Mouse (Mus musculus) lung, embryonic 16.5 days (tissue): ENCODE data around the gene Mob1b. TPM values are rescaled to one million over a fixed set of nuclear protein-coding genes. Genes with fewer than 3 reads are reported as not detected.
"Not testable (repeated sequence)": the region's sequence is repeated elsewhere in the genome, so short reads cannot be mapped to it uniquely, and the experiment has no call there.

ENCODE experiments used
- ATAC-seq: fragments of 200-750 bp; cut with Nextera tagmentation; 2 replicates; pipeline ENCODE4 v1.8.0; 2017; ENCODE audit warnings: low read depth, mild to moderate bottlenecking, moderate library complexity
- H3K27ac ChIP-seq: fragments of 300-500 bp; sonication (generic); 2 replicates; pipeline ENCODE4 v1.5.1; 2014; ENCODE audit warnings: mild to moderate bottlenecking, control low read depth, low read length
- H3K27me3 ChIP-seq: fragments of 300-500 bp; sonication (generic); 2 replicates; pipeline ENCODE4 v1.6.1; 2014; ENCODE audit warnings: low read depth, low read length, mixed read lengths; ENCODE audit not compliant: control insufficient read depth, insufficient read depth
- H3K36me3 ChIP-seq: fragments of 300-500 bp; sonication (generic); 2 replicates; pipeline ENCODE4 v1.6.1; 2014; ENCODE audit warnings: low read length; ENCODE audit not compliant: control insufficient read depth, insufficient read depth
- H3K4me1 ChIP-seq: fragments of 300-500 bp; sonication (generic); replicated peaks from 2 replicates; pipeline ENCODE4 v1.6.1; 2014; ENCODE audit warnings: low read length, mixed read lengths; ENCODE audit not compliant: control insufficient read depth, insufficient read depth
- H3K4me2 ChIP-seq: fragments of 300-500 bp; sonication (generic); 2 replicates; pipeline ENCODE4 v1.6.1; 2014; ENCODE audit warnings: low read depth, low read length, control low read depth
- H3K4me3 ChIP-seq: fragments of 300-500 bp; sonication (generic); 2 replicates; pipeline ENCODE4 v1.5.1; 2014; ENCODE audit warnings: mild to moderate bottlenecking, low read length, control low read depth
- H3K9ac ChIP-seq: fragments of 300-500 bp; sonication (generic); 2 replicates; pipeline ENCODE4 v1.6.1; 2014; ENCODE audit warnings: low read length, control low read depth
- H3K9me3 ChIP-seq: fragments of 300-500 bp; sonication (generic); 2 replicates; pipeline ENCODE4 v1.6.1; 2016; ENCODE audit warnings: low read length; ENCODE audit not compliant: control insufficient read depth
- WGBS: fragments of 180-500 bp; shearing (Covaris S2); extraction: QIAGEN DNeasy Blood & Tissue Kit; methylation state at CpG from one replicate; pipeline ENCODE4 v1.1.7; 2014; 5-methylcytosine and 5-hydroxymethylcytosine counted together
- polyA plus RNA-seq: library from polyadenylated mRNA; unstranded; fragments of >200 nt; fragmentation: Nextera tagmentation; extraction: Ambion mirVana; gene quantifications from 2 replicates; pipeline ENCODE4 v1.2.1, GENCODE M21; 2015

The Mob1b gene
- polyA plus RNA-seq, 1 experiment from 2014 or later: 13.4 TPM

DNA sequence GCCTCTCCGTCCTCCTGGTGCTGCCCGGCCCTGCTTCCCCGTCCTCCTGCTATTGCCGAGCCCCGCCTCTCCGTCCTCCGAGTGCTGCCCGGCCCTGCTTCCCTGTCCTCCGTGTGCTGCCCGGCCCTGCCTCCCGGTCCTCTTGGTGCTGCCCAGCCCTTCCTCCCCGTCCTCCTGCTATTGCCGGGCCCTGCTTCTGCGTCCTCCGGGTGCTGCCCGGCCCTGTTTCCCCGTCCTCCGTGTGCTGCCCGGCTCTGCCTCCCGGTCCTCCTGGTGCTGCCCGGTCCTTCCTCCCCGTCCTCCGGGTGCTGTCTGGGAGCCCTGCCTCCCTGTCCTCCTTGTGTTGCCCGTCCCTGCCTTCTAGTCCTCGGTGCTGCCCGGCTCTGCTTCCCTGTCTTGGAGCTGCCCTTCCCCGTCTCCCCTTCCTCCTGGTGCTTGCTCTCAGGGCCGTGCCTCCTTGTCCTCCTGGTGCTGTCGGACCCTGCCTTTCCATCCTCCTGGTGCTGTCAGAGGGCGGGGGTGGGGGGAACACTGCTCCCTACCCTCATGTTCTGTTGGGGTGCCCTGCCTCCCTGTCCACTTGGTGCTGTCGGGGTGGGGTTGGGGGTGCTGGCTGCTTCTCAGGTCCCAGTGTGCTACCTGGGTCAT, 1.0 kb downstream of the Mob1b start:
- H3K4me1 ChIP-seq: peaks cover 20% of the 10 kb centered on the region

DNA sequence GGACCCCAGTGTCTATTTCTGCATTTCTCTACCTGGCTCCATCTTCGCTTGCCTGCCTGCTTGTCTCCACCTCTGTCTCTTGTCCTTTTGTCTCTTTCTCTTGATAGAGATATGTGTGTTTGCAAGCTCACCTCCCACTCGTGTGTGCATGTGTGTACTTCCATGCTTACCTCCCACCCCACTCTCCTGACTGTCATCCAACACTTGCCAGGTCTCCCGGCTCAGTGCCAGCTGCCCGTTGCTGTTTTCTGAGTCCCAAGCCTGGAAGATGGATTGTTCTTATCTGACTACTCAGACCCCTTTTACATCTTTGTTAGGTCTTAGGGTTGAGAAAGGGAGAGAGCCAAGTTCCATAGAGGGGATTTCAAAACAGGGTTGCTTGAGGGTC, 1.6 kb downstream of the Mob1b start:
- Histone ChIP-seq H3K27ac (no peak overlapping the region), H3K27me3 (no peaks in the 10 kb centered on the region), H3K9me3 (no peaks in the 10 kb centered on the region), H3K9ac (peak overlapping the region; percentile 95), H3K4me2 (peak overlapping the region; percentile 97), H3K4me1 (peaks cover 20% of the 10 kb centered on the region), H3K4me3 (peak overlapping the region; percentile 95), H3K36me3 (no peaks in the 10 kb centered on the region)
- 9% methylated on average over 4 of the region's 4 CpGs for WGBS
- no peak for ATAC-seq

More for the DNA sequence above, 1.0 kb downstream of the Mob1b start:
- no peaks in the 10 kb centered on the region for H3K9me3 ChIP-seq
- ATAC-seq: peak; percentile 52
- no peaks in the 10 kb centered on the region for H3K36me3 ChIP-seq
- H3K9ac ChIP-seq: peak overlapping the region; percentile 95
- H3K27me3 ChIP-seq: no peaks in the 10 kb centered on the region
- H3K4me3 ChIP-seq: peak overlapping the region; percentile 95
- H3K4me2 ChIP-seq: peak overlapping the region; percentile 97
- WGBS: 1% methylated on average over 31 of the region's 31 CpGs
- H3K27ac ChIP-seq: peak overlapping the region; percentile 95; the same call in 1 of the 2 replicates

DNA sequence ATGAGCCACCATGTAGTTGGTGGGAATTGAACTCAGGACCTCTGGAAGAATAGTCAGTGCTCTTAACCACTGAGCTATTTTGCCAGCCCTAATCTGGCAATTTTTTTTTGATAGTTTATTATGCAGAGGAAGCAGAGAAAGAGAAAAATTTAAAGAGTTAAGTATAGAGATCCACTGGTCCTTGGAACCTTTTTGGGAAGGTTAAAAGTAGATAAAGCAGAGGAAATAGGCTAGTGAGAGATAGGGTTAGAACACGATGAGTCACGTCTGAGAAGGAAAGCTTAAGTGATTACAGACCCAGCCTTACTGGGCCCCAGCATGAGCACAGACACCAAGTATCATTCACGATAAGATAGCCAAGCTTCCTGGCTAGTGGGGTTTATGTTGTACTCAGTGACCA, 3.4 kb downstream of the Mob1b start:
- WGBS: 54% methylated on average over 3 of the region's 3 CpGs
- no peaks in the 10 kb centered on the region for H3K27me3 ChIP-seq
- H3K9ac ChIP-seq: no peak overlapping the region
- H3K4me3 ChIP-seq: no peak overlapping the region
- no peaks in the 10 kb centered on the region for H3K9me3 ChIP-seq
- ATAC-seq: no peak
- H3K4me2 ChIP-seq: no peak overlapping the region
- H3K27ac ChIP-seq: no peak overlapping the region
- no peaks in the 10 kb centered on the region for H3K36me3 ChIP-seq
- H3K4me1 ChIP-seq: peaks cover 20% of the 10 kb centered on the region

DNA sequence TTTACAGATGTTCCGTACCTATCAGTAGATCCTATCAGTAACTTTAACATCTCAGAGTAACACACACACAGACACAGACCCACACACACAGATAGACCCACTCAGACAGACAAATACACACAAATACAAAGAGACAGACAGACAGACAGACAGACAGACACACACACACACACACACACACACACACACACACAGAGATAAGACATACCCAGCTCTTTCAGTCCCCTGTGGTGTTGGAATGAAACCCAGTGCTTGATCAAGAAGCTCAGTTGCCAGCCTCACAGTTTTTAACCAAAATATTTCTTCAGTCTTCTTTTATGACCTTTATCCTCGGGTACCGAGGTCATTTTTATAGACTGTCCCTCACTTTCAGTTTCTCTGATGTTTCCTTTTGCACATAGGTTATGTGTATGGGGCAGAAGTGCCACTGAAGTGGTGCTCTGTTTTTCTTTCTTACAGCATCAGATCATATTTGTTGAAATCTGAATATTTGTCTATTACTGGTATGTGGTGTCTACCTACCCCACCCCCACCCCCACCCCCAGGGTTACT, 7.0 kb downstream of the Mob1b start:
- Histone ChIP-seq H3K36me3 (no peaks in the 10 kb centered on the region), H3K4me1 (peaks cover 7% of the 10 kb centered on the region), H3K4me2 (no peak overlapping the region), H3K27me3 (no peaks in the 10 kb centered on the region), H3K9me3 (no peaks in the 10 kb centered on the region), H3K4me3 (no peak overlapping the region), H3K27ac (no peak overlapping the region), H3K9ac (no peak overlapping the region)
- no peak for ATAC-seq
- WGBS: 75% methylated on average over 3 of the region's 3 CpGs

DNA sequence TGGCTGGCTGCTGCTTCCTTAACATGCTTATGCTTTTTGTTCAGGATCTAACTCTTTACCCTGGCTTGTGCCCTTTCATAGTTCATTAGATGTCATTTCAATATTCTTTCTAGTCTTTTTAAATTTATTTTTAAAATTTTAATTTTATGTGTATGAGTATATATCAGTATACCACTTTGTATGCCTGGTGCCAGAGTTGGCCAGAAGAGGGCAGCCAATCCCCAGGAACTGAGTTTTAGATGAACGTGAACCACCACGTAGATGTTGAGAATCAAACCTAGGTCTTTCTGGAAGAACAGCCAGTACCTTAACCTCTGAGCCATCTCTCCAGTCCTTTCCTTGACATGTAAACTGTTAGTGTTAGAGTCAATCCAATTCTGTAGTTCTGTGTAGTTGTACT, 14.1 kb downstream of the Mob1b start:
- H3K9me3 ChIP-seq: no peaks in the 10 kb centered on the region
- H3K27ac ChIP-seq: no peak overlapping the region
- no peak overlapping the region for H3K9ac ChIP-seq
- H3K36me3 ChIP-seq: peaks cover under 1% of the 10 kb centered on the region
- no peaks in the 10 kb centered on the region for H3K4me1 ChIP-seq
- no peak overlapping the region for H3K4me2 ChIP-seq
- no peak overlapping the region for H3K4me3 ChIP-seq
- no peak for ATAC-seq
- WGBS: 89% methylated on average over 2 of the region's 2 CpGs
- no peaks in the 10 kb centered on the region for H3K27me3 ChIP-seq

DNA sequence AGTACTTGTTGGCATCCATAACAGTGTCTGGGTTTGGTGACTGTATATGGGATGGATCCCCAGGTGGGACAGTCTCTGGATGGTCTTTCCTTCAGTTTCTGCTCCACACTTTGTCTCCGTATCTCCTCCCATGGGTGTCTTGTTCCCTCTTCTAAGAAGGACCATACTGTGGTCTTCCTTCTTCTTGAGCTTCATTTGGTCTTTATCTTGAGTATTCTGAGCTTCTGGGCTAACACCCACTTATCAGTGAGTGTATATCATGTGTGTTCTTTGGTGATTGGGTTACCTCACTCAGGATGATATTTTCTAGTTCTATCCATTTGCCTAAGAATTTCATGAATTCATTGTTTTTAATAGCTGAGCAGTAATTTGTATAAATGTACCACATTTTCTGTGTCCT, 20.4 kb downstream of the Mob1b start:
- not testable (repeated sequence) for H3K4me2 ChIP-seq, H3K4me1 ChIP-seq, H3K9me3 ChIP-seq, H3K4me3 ChIP-seq, H3K36me3 ChIP-seq, H3K27me3 ChIP-seq, H3K27ac ChIP-seq, H3K9ac ChIP-seq, ATAC-seq
- WGBS: 96% methylated on average over 1 of the region's 1 CpGs

DNA sequence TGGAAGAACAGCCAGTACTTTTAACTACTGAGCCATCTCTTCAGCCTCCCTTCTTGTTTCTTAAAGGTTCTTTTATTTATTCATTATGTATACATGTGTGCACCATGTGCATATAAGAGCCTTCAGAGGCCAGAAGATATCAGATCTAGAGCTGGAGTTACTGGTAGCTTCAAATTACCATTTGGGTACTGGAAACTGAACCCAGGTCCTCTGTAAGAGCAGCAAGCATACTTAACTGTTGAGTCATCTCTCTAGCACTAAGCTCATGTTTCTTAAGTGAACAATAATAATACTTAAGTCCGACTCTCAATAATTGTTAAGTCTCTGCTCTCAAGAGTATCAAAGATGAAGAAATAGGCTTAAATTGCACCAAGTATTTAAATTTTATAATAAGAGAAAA, 27.1 kb downstream of the Mob1b start:
- 70% methylated on average over 1 of the region's 1 CpGs for WGBS
- Histone ChIP-seq H3K4me2 (no peak overlapping the region), H3K9ac (no peak overlapping the region), H3K27ac (no peak overlapping the region), H3K4me1 (no peaks in the 10 kb centered on the region), H3K4me3 (no peak overlapping the region), H3K36me3 (0 out of 2 replicates have a peak, but pooled peaks cover under 1% of the 10 kb centered on the region), H3K9me3 (no peaks in the 10 kb centered on the region), H3K27me3 (no peaks in the 10 kb centered on the region)
- no peak for ATAC-seq

DNA sequence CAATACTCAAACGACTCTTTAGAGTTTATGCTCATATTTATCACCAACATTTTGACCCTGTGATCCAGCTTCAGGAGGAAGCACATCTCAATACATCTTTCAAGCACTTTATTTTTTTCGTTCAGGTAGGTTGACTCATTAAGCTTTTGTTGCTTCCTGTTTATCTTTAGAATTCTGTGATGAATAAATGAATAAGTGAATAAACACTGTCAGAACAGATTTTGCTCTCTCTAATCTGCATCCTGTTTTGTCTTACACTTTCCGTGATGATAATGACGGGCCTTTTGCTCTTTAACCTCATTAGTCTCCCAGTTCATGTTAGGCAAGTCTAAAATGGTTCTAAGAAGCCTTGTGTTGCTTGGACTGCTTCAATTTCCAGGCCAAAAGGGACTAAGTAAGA, 32.5 kb downstream of the Mob1b start:
- no peak overlapping the region for H3K9ac ChIP-seq
- no peaks in the 10 kb centered on the region for H3K9me3 ChIP-seq
- H3K4me2 ChIP-seq: no peak overlapping the region
- no peak for ATAC-seq
- H3K4me3 ChIP-seq: no peak overlapping the region
- WGBS: 70% methylated on average over 4 of the region's 4 CpGs
- H3K36me3 ChIP-seq: peaks cover 4% of the 10 kb centered on the region; the same call in 1 of the 2 replicates
- H3K27me3 ChIP-seq: no peaks in the 10 kb centered on the region
- H3K27ac ChIP-seq: no peak overlapping the region
- no peaks in the 10 kb centered on the region for H3K4me1 ChIP-seq

DNA sequence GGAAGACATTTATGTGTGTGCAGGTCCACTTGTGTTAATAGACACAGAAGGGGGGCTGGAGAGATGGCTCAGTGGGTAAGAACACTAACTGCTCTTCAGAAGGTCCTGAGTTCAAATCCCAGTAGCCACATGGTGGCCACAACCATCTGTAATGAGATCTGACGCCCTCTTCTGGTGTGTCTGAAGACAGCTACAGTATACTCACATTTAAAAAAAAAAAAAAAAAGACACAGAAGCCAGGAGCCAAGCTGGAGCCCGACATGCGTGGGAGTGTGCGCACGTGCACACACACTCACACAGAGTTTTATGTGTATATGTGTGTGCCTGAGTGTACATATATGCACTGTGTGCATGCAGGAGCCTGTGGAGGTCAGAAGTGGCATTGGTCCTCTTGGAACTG, 42.0 kb downstream of the Mob1b start:
- H3K9ac ChIP-seq: no peak overlapping the region
- no peak overlapping the region for H3K4me2 ChIP-seq
- H3K4me1 ChIP-seq: peaks cover 13% of the 10 kb centered on the region
- H3K9me3 ChIP-seq: no peaks in the 10 kb centered on the region
- no peaks in the 10 kb centered on the region for H3K36me3 ChIP-seq
- H3K27ac ChIP-seq: no peak overlapping the region
- no peaks in the 10 kb centered on the region for H3K27me3 ChIP-seq
- ATAC-seq: no peak
- WGBS: 85% methylated on average over 5 of the region's 5 CpGs
- H3K4me3 ChIP-seq: no peak overlapping the region
